Mouse (Mus musculus) left cerebral cortex, adult 18-20 months (tissue): ENCODE data around the gene Dmwd. TPM values are rescaled to one million over a fixed set of nuclear protein-coding genes. Genes with fewer than 3 reads are reported as not detected.
A peak's percentile ranks its signal among the peaks of the same experiment; 100 is the strongest.

Experiments used
- DNase-seq, 2 experiments: peaks; one replicate each; pipeline ENCODE4 v3.0.0; 2021 to 2022; ENCODE audit warnings: low spot score in 2 of 2, mixed read lengths in 1 of 2
- microRNA-seq, 2 experiments: library from miRNA; unstranded; fragments of <30 nt; microRNA quantifications; one replicate each; pipeline ENCODE4 v1.2.0; 2021
- total RNA-seq, 2 experiments: library from RNA; stranded (reverse); gene quantifications; 2 replicates each; pipeline ENCODE4 v1.2.3; 2021

Gene Dmwd
- total RNA-seq, 2 experiments from 2014 or later = 143 TPM

DNA sequence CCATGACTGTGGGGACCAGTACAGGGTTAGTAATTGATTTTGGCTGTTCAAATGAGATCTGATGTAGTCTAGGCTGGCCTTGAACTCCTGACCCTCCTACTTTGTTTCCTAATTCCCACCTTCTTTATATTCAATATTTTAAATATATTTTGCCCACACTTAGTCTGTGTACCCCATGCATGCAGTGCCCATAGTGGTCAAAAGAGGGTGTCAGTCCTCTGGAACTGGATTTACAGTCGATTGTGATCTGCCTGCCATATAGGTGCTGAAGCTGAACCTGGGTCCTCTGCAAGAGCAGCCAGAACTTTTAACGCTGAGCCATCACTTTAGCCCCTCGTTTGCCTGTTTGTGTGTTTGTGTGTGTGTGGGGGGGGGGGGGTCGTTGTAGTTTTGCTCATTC, 54.6 kb downstream of the Dmwd start:
- no peak for DNase-seq

DNA sequence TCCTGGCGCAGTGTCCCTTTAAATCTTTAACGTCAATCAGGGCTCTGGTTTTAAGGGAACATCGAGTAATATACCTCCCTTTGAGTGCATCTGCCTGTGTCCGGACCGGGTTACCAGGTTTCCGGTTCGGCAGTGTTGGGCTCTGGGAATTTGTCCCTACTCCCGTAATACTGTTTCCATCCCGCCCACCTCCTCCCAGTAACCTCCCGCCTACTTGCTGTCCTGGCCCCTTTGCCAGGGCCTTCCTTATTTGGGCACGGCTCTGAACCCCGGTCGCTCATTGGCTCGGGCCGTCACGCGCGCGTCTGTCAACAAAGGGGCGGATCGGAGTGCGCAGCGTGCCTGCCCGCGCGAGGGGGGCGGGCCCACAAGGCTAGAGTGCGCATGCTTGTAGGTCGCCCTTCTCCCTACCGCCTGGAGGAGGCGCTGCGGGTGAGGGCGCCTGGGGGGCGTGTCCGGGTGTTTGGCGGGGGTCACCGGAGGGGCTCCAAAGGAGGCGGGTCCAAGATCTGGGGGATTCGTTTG, 55.4 kb downstream of the Dmwd start:
- peak; percentile 94 to 97 for DNase-seq

Small RNA genes lying within 50 kb of the gene (microRNA-seq; reads per million reads assigned to microRNA genes)
- 2.7 to 4.0 reads per million in 2 experiments for gene Mir3100

Other genes starting within 250 kb of the Dmwd start
- 1 to 10 TPM; 2.3 to 3.0 TPM for gene Mill2, start 236.3 kb upstream of the Dmwd start, total RNA-seq
- gene Pglyrp1, start 204.9 kb upstream of the Dmwd start, total RNA-seq = 10 to 100 TPM in 1 of 2 experiments, 1 to 10 TPM in 1; 9.5 to 19.9 TPM
- gene Ccdc61, start 165.8 kb upstream of the Dmwd start, total RNA-seq = 10 to 100 TPM; 10.5 to 12.6 TPM
- gene Nova2, start 150.3 kb upstream of the Dmwd start, total RNA-seq = 10 to 100 TPM; 69.9 to 70.1 TPM
- under 1 TPM; 0.40 to 0.49 TPM for gene Nanos2, start 88.8 kb upstream of the Dmwd start, total RNA-seq
- 10 to 100 TPM; 53.8 to 59.5 TPM for gene Mypop, start 85.0 kb upstream of the Dmwd start, total RNA-seq
- gene Irf2bp1, start 72.2 kb upstream of the Dmwd start, total RNA-seq = 10 to 100 TPM; 55.7 to 57.8 TPM
- not detected for gene Foxa3, start 52.7 kb upstream of the Dmwd start, total RNA-seq
- 100 to 1,000 TPM; 116 to 123 TPM for gene Sympk, start 51.9 kb upstream of the Dmwd start, total RNA-seq
- gene Rsph6a, start 21.5 kb upstream of the Dmwd start, total RNA-seq = under 1 TPM in 1 of 2 experiments, not detected in 1; 0.35 TPM
- 10 to 100 TPM; 26.6 to 32.0 TPM for gene Dmpk, start 7.6 kb downstream of the Dmwd start, total RNA-seq
- 1 to 10 TPM; 2.3 to 3.0 TPM for gene Six5, start 18.4 kb downstream of the Dmwd start, total RNA-seq
- under 1 TPM; 0.16 to 0.40 TPM for gene Gm4969, start 42.1 kb downstream of the Dmwd start, total RNA-seq
- gene Fbxo46, start 43.6 kb downstream of the Dmwd start, total RNA-seq = 10 to 100 TPM; 13.6 to 15.6 TPM
- gene Qpctl, start 73.1 kb downstream of the Dmwd start, total RNA-seq = 10 to 100 TPM; 15.0 to 17.0 TPM
- gene Snrpd2, start 73.5 kb downstream of the Dmwd start, total RNA-seq = 10 to 100 TPM; 73.9 to 78.5 TPM
- gene Gipr, start 89.9 kb downstream of the Dmwd start, total RNA-seq = 1 to 10 TPM; 1.4 to 1.8 TPM
- gene Eml2, start 100.2 kb downstream of the Dmwd start, total RNA-seq = 100 to 1,000 TPM; 141 to 147 TPM
- gene Gpr4, start 136.3 kb downstream of the Dmwd start, total RNA-seq = 1 to 10 TPM; 2.5 to 3.6 TPM
- gene Opa3, start 152.1 kb downstream of the Dmwd start, total RNA-seq = 10 to 100 TPM; 47.3 to 47.6 TPM
- gene Vasp, start 195.6 kb downstream of the Dmwd start, total RNA-seq = 10 to 100 TPM; 13.6 to 15.1 TPM
- not detected for gene Ppm1n, start 203.8 kb downstream of the Dmwd start, total RNA-seq
- 100 to 1,000 TPM; 128 to 129 TPM for gene Rtn2, start 206.4 kb downstream of the Dmwd start, total RNA-seq
- gene Fosb, start 233.8 kb downstream of the Dmwd start, total RNA-seq = 10 to 100 TPM; 20.9 to 54.7 TPM